Mouse (Mus musculus): ENCODE results near the gene Cygb. TPM values are rescaled to one million over a fixed set of nuclear protein-coding genes. Genes with fewer than 3 reads are reported as not detected.
"Not testable (repeated sequence)": the region's sequence is repeated elsewhere in the genome, so short reads cannot be mapped to it uniquely, and the experiment has no call there.

Gene Cygb
- polyA plus RNA-seq, 1 experiment from 2014 or later, result 0.60 TPM

- no peak overlapping the region for H3K9ac ChIP-seq
- no peak overlapping the region for H3K27ac ChIP-seq
- H3K4me1 ChIP-seq (replicated peaks), result peaks cover 8% of the 10 kb centered on the region; the same call in 1 of the 2 replicates
- DNase-seq, result no peak
- WGBS (ENCODE audit: insufficient replicate concordance), result 77% methylated on average over 9 of the region's 9 CpGs
- H3K36me3 ChIP-seq, result 0 out of 2 replicates have a peak, but pooled peaks cover 6% of the 10 kb centered on the region
- H3K4me2 ChIP-seq, result no peak overlapping the region
- no peaks in the 10 kb centered on the region for H3K9me3 ChIP-seq (replicated peaks)
- H3K4me3 ChIP-seq (replicated peaks), result no peak overlapping the region
- ATAC-seq (ENCODE audit: low read depth), result no peak
- H3K27me3 ChIP-seq, result no peaks in the 10 kb centered on the region
Observed at GRCm38 (mm10) chr11:116685729-116686128, 31.6 kb upstream of the Cygb start.

GRCm38 (mm10) chr11:116683777-116684176 lies 29.7 kb upstream of the Cygb start:
- WGBS (ENCODE audit: insufficient replicate concordance), result 75% methylated on average over 4 of the region's 4 CpGs
- Histone ChIP-seq H3K27me3 (no peaks in the 10 kb centered on the region), H3K4me3 (replicated peaks) (no peak overlapping the region), H3K9me3 (replicated peaks) (no peaks in the 10 kb centered on the region), H3K36me3 (peaks cover 13% of the 10 kb centered on the region; the same call in 1 of the 2 replicates), H3K27ac (no peak overlapping the region), H3K4me2 (no peak overlapping the region), H3K9ac (no peak overlapping the region), H3K4me1 (replicated peaks) (peaks cover 8% of the 10 kb centered on the region; the same call in 1 of the 2 replicates)
- no peak for ATAC-seq (ENCODE audit: low read depth)
- no peak for DNase-seq

- 65% methylated on average over 14 of the region's 14 CpGs for WGBS (ENCODE audit: insufficient replicate concordance)
- Histone ChIP-seq H3K9ac (no peak overlapping the region), H3K4me3 (replicated peaks) (no peak overlapping the region), H3K27me3 (no peaks in the 10 kb centered on the region), H3K9me3 (replicated peaks) (no peaks in the 10 kb centered on the region), H3K4me2 (no peak overlapping the region), H3K4me1 (replicated peaks) (peaks cover 8% of the 10 kb centered on the region; the same call in 1 of the 2 replicates), H3K27ac (peak overlapping the region; percentile 3; the same call in 1 of the 2 replicates), H3K36me3 (peaks cover 24% of the 10 kb centered on the region)
- ATAC-seq (ENCODE audit: low read depth) (no peak), DNase-seq (no peak)
Observed at GRCm38 (mm10) chr11:116682501-116683144, 28.5 kb upstream of the Cygb start.

- Histone ChIP-seq H3K9ac (no peak overlapping the region), H3K4me2 (no peak overlapping the region), H3K27me3 (no peaks in the 10 kb centered on the region), H3K4me3 (replicated peaks) (no peak overlapping the region), H3K4me1 (replicated peaks) (peaks cover 8% of the 10 kb centered on the region; the same call in 1 of the 2 replicates), H3K9me3 (replicated peaks) (no peaks in the 10 kb centered on the region), H3K36me3 (peaks cover 39% of the 10 kb centered on the region), H3K27ac (no peak overlapping the region)
- no peak for DNase-seq
- 70% methylated on average over 4 of the region's 4 CpGs for WGBS (ENCODE audit: insufficient replicate concordance)
- no peak for ATAC-seq (ENCODE audit: low read depth)
Observed at GRCm38 (mm10) chr11:116681147-116681546, 27.0 kb upstream of the Cygb start.

GRCm38 (mm10) chr11:116680321-116681091 lies 26.4 kb upstream of the Cygb start:
- no peak for DNase-seq
- H3K36me3 ChIP-seq, result peaks cover 45% of the 10 kb centered on the region
- H3K4me1 ChIP-seq (replicated peaks), result peaks cover 8% of the 10 kb centered on the region; the same call in 1 of the 2 replicates
- H3K27ac ChIP-seq, result no peak overlapping the region
- H3K27me3 ChIP-seq, result no peaks in the 10 kb centered on the region
- no peak overlapping the region for H3K9ac ChIP-seq
- no peak for ATAC-seq (ENCODE audit: low read depth)
- no peak overlapping the region for H3K4me3 ChIP-seq (replicated peaks)
- H3K4me2 ChIP-seq, result no peak overlapping the region
- WGBS (ENCODE audit: insufficient replicate concordance), result 67% methylated on average over 24 of the region's 24 CpGs
- H3K9me3 ChIP-seq (replicated peaks), result no peaks in the 10 kb centered on the region

DNA sequence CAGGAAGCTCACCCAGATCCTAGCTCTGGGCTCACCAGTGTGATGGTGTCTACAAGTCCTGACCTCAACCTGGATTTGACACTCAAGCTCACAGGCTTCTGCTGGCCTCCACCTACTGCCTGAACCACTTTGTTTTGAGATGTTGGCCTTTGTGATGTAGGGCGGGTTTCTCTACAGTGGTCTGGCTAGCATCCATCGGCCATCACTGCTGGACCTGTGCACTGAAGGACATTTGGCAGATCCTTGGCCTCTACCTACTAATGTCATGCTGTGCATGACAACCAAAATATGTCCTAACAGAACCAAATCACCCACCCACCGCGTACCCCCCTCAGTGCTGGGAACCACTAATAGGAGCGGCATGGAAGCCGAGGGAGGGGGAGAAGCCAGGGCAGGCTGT lies 25.0 kb upstream of the Cygb start:
- 81% methylated on average over 6 of the region's 6 CpGs for WGBS (ENCODE audit: insufficient replicate concordance)
- no peak overlapping the region for H3K4me3 ChIP-seq (replicated peaks)
- H3K4me1 ChIP-seq (replicated peaks), result peaks cover 19% of the 10 kb centered on the region
- no peaks in the 10 kb centered on the region for H3K27me3 ChIP-seq
- ATAC-seq (ENCODE audit: low read depth) (no peak), DNase-seq (no peak)
- H3K36me3 ChIP-seq, result peaks cover 59% of the 10 kb centered on the region
- H3K9ac ChIP-seq, result no peak overlapping the region
- no peaks in the 10 kb centered on the region for H3K9me3 ChIP-seq (replicated peaks)
- no peak overlapping the region for H3K27ac ChIP-seq
- no peak overlapping the region for H3K4me2 ChIP-seq

DNA sequence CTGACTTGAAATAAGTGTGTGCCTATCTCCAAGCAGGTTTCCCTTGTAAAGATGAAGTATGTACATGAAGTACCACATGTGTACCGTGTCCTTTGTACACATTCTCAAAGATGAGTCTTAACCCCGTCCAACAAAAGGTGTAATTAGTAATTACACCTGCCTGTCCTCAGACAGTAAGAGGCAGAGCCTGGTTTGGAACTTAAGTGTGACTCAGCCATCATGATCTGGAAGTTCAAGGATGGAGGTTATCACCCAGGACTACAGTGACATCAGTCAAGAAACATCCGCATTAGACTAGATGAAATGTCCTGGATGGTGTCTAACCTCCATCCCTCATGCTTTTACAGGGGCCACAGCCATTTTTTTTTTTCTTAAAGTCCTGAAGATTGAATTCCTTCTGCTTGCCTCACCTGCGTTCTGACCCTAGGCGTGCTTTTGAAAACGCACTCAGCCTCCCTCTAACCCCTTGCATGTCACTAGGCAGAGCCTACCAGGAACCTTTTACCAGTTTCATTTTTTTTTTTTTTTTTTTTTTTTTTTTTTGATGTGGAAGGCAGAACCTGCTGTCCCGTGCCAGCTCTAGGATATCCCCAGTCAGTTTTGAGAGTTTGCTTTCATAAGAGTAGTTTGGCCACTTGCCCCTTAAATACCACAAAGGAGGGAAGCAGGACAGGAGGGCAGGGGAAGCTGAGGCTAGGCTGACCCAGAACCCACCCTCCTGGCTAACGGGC lies 23.8 kb upstream of the Cygb start:
- Histone ChIP-seq H3K9me3 (replicated peaks) (no peaks in the 10 kb centered on the region), H3K27me3 (no peaks in the 10 kb centered on the region), H3K4me3 (replicated peaks) (no peak overlapping the region), H3K9ac (no peak overlapping the region), H3K4me2 (no peak overlapping the region), H3K4me1 (replicated peaks) (peaks cover 31% of the 10 kb centered on the region), H3K36me3 (peaks cover 72% of the 10 kb centered on the region), H3K27ac (no peak overlapping the region)
- no peak for ATAC-seq (ENCODE audit: low read depth)
- 72% methylated on average over 8 of the region's 8 CpGs for WGBS (ENCODE audit: insufficient replicate concordance)
- no peak for DNase-seq

DNA sequence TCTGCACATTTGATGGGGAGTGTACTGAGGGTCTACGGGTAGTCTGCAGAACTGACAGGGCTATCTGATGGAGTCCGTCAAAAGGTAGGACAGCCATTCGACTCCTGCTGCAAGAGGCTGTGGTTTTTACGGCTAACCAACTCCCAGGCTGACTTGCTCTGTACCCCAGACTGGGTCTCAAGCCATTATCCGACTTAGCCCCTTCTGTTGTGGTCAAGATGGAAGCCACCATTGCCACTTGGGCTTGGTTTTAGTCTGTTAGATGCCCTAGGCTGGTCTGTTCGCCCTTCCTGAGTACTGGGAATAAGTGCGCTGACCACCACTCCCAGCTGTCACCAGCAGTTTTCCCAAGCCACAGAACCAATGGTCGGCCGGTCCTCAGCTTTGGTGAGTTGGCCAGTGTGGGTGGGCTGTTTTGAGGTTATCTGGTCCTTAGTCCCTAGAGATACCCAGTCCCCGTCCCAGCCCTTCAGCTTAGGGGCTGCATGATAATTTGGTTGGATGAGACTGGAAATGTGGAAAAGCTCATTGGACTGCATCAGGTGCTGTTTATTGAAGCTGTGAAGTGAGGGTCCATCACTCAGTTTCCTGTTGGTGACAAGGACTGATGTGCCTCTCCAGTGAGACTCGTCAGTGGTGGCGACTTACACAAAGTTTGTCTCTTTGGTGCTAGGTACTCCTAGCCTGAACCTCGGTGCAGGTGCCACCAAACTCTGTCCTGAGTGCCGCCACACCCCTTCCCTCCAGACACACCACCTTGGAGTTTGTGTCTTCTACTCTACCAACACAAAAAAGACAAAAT lies 22.3 kb upstream of the Cygb start:
- peak overlapping the region; percentile 32; the same call in 1 of the 2 replicates for H3K27ac ChIP-seq
- no peak for ATAC-seq (ENCODE audit: low read depth)

GRCm38 (mm10) chr11:116675429-116675828 lies 21.3 kb upstream of the Cygb start:
- not testable (repeated sequence) for ATAC-seq (ENCODE audit: low read depth); H3K9me3 ChIP-seq (replicated peaks); DNase-seq; H3K4me2 ChIP-seq; H3K9ac ChIP-seq; H3K27ac ChIP-seq; H3K27me3 ChIP-seq; H3K4me3 ChIP-seq (replicated peaks)
- Histone ChIP-seq H3K4me1 (replicated peaks) (peaks cover 42% of the 10 kb centered on the region), H3K36me3 (peaks cover 69% of the 10 kb centered on the region)
- 65% methylated on average over 6 of the region's 6 CpGs for WGBS (ENCODE audit: insufficient replicate concordance)

More for the DNA sequence above, 22.3 kb upstream of the Cygb start:
- Histone ChIP-seq H3K9me3 (replicated peaks) (no peaks in the 10 kb centered on the region), H3K4me3 (replicated peaks) (no peak overlapping the region), H3K9ac (no peak overlapping the region), H3K4me2 (no peak overlapping the region), H3K4me1 (replicated peaks) (peaks cover 33% of the 10 kb centered on the region), H3K27me3 (no peaks in the 10 kb centered on the region), H3K36me3 (peaks cover 72% of the 10 kb centered on the region)
- DNase-seq, result no peak
- 74% methylated on average over 14 of the region's 14 CpGs for WGBS (ENCODE audit: insufficient replicate concordance)

- DNase-seq, result no peak
- H3K27me3 ChIP-seq, result no peaks in the 10 kb centered on the region
- H3K9ac ChIP-seq, result no peak overlapping the region
- H3K36me3 ChIP-seq, result peaks cover 69% of the 10 kb centered on the region
- H3K9me3 ChIP-seq (replicated peaks), result no peaks in the 10 kb centered on the region
- ATAC-seq (ENCODE audit: low read depth), result no peak
- WGBS (ENCODE audit: insufficient replicate concordance), result 81% methylated on average over 7 of the region's 7 CpGs
- no peak overlapping the region for H3K4me2 ChIP-seq
- 0 out of 2 replicates have a peak overlapping the region, but pooled peaks have one; percentile 2 for H3K27ac ChIP-seq
- no peak overlapping the region for H3K4me3 ChIP-seq (replicated peaks)
- peaks cover 48% of the 10 kb centered on the region for H3K4me1 ChIP-seq (replicated peaks)
Observed at GRCm38 (mm10) chr11:116674616-116675379, 20.7 kb upstream of the Cygb start.

Measured in liver, embryonic 13.5 days (tissue).